Comparison of ENCODE assay signal across 8 mouse cellular contexts in genomic region chr6:47830104-47831078, GRCm38 (mm10). TPM values are rescaled to one million over a fixed set of nuclear protein-coding genes. Genes with fewer than 3 reads are reported as not detected.
DNase-seq lines count a peak whose midpoint lies in the region; ATAC-seq and TF ChIP-seq lines count a peak whose summit lies in the region.

TSS of gene Zfp786 (minus strand) at chr6:47830867.

- peaks cover 2 to 15% of the 10 kb centered on the region in 2 experiments for H3K4me1 ChIP-seq in CH12.LX (ENCODE audit: control insufficient read depth in 1 of 2, insufficient read depth in 2 of 2)
- peaks cover 15% of the 10 kb centered on the region for H3K4me1 ChIP-seq in forebrain, embryonic 13.5 days
- H3K4me1 ChIP-seq in liver, embryonic 16.5 days (ENCODE audit: control insufficient read depth, low read depth, low read length): peaks cover 10% of the 10 kb centered on the region
- peaks cover 4% of the 10 kb centered on the region; the same call in 1 of the 2 replicates for H3K4me1 ChIP-seq in neural tube, embryonic 12.5 days
- no peaks in the 10 kb centered on the region for H3K4me1 ChIP-seq in stomach, postnatal 0 days (replicated peaks; ENCODE audit: control insufficient read depth, insufficient read depth)

- dilution Hi-C loops in CH12.LX (cut with MboI; ENCODE audit: extremely low pct_ligation_motif_present, extremely low pct_unique_long_range_greater_than_20kb, low sequenced_read_pairs): no loop called here

- peak; percentile 93 for ATAC-seq in forebrain, embryonic 13.5 days
- ATAC-seq in liver, embryonic 16.5 days (ENCODE audit: low read depth): peak; percentile 88
- peak; percentile 95 for ATAC-seq in neural tube, embryonic 12.5 days (ENCODE audit: low FRiP score, low read depth)
- peak; percentile 93 for ATAC-seq in stomach, postnatal 0 days (ENCODE audit: low FRiP score, low TSS enrichment)

- in situ Hi-C loops in CH12.LX (cut with MboI; ENCODE audit: low pct_ligation_motif_present, low pct_unique_long_range_greater_than_20kb, low sequenced_read_pairs): no loop called here

- H3K27me3 ChIP-seq in CH12.LX (replicated peaks): peaks cover 4% of the 10 kb centered on the region
- H3K27me3 ChIP-seq in forebrain, embryonic 13.5 days: no peaks in the 10 kb centered on the region
- no peaks in the 10 kb centered on the region for H3K27me3 ChIP-seq in liver, embryonic 16.5 days (ENCODE audit: control insufficient read depth, insufficient read depth, low read depth, low read length)
- no peaks in the 10 kb centered on the region for H3K27me3 ChIP-seq in neural tube, embryonic 12.5 days (replicated peaks)
- H3K27me3 ChIP-seq in stomach, postnatal 0 days (ENCODE audit: control insufficient read depth, insufficient read depth, low read length): no peaks in the 10 kb centered on the region

- peak within 1 kb of the TSS; percentile 53 for H3K9ac ChIP-seq in CH12.LX (ENCODE audit: insufficient read depth, low read depth)
- H3K9ac ChIP-seq in forebrain, embryonic 13.5 days: peak within 1 kb of the TSS; percentile 83
- peak within 1 kb of the TSS; percentile 82 for H3K9ac ChIP-seq in liver, embryonic 16.5 days (ENCODE audit: low read depth, low read length)
- peak within 1 kb of the TSS; percentile 95 for H3K9ac ChIP-seq in neural tube, embryonic 12.5 days
- peak within 1 kb of the TSS; percentile 85 for H3K9ac ChIP-seq in stomach, postnatal 0 days (ENCODE audit: low read length)

- TF ChIP-seq CTCF in CH12.LX (conservative IDR thresholded peaks at IDR 0.05 in 1 of 2, IDR thresholded peaks at IDR 0.05 in 1 of 2; ENCODE audit: low read depth in 2 of 2, low read length in 2 of 2): peak; percentile 58 to 91
- TF ChIP-seq CTCF in stomach, postnatal 0 days (IDR thresholded peaks at IDR 0.05; ENCODE audit: low read depth): peak; percentile 99

- intact Hi-C loops in heart, postnatal 10 days (cut with DNase I): no loop called here

- TF ChIP-seq POLR2A in CH12.LX (IDR thresholded peaks at IDR 0.05; ENCODE audit: low read depth, low read length): peak; percentile 42; the same call in 1 of the 2 replicates

- no peak within 1 kb of the TSS for H3K27ac ChIP-seq in CH12.LX (ENCODE audit: insufficient read depth, low read depth)
- peak within 1 kb of the TSS; percentile 88 for H3K27ac ChIP-seq in forebrain, embryonic 13.5 days
- H3K27ac ChIP-seq in liver, embryonic 16.5 days (ENCODE audit: low read length): peak within 1 kb of the TSS; percentile 50
- peak within 1 kb of the TSS; percentile 87 for H3K27ac ChIP-seq in neural tube, embryonic 12.5 days
- peak within 1 kb of the TSS; percentile 79 for H3K27ac ChIP-seq in stomach, postnatal 0 days (replicated peaks)

- WGBS in forebrain, embryonic 13.5 days: 2% methylated on average over 59 of the region's 64 CpGs
- WGBS in large intestine, adult 2 months: 1% methylated on average over 64 of the region's 64 CpGs
- WGBS in liver, embryonic 16.5 days (ENCODE audit: insufficient replicate concordance): 2% methylated on average over 63 of the region's 64 CpGs
- WGBS in neural tube, embryonic 12.5 days: 2% methylated on average over 64 of the region's 64 CpGs
- WGBS in stomach, postnatal 0 days: 2% methylated on average over 62 of the region's 64 CpGs

- DNase-seq in CH12.LX (ENCODE audit: extremely low read depth): peak; percentile 79
- peak; percentile 83 for DNase-seq in c-Kit-positive CD71-positive TER-119-positive erythroid progenitor cells, embryonic 14.5 days (ENCODE audit: low spot score)
- peak; percentile 93 to 95 for DNase-seq in heart, postnatal 10 days
- DNase-seq in large intestine, adult 2 months (ENCODE audit: low read depth, low spot score): peak; percentile 82
- peak; percentile 95 for DNase-seq in stomach, postnatal 0 days (ENCODE audit: low spot score)

- H3K79me2 ChIP-seq in CH12.LX (replicated peaks; ENCODE audit: control insufficient read depth, extremely low read depth, insufficient read depth, poor library complexity, severe bottlenecking): no peaks in the 10 kb centered on the region

- H3K36me3 ChIP-seq in CH12.LX (replicated peaks in 1 of 2; ENCODE audit: control insufficient read depth in 1 of 2, insufficient read depth in 1 of 2, low read length in 1 of 2): no peaks in the 10 kb centered on the region
- H3K36me3 ChIP-seq in forebrain, embryonic 13.5 days (ENCODE audit: poor library complexity, severe bottlenecking): peaks cover 11% of the 10 kb centered on the region
- H3K36me3 ChIP-seq in liver, embryonic 16.5 days (ENCODE audit: control insufficient read depth, insufficient read depth): no peaks in the 10 kb centered on the region
- H3K36me3 ChIP-seq in neural tube, embryonic 12.5 days: no peaks in the 10 kb centered on the region; the same call in 1 of the 2 replicates
- no peaks in the 10 kb centered on the region for H3K36me3 ChIP-seq in stomach, postnatal 0 days (ENCODE audit: control insufficient read depth, insufficient read depth, low read length)

- peak; percentile 71 for TF ChIP-seq RAD21 in CH12.LX (IDR thresholded peaks at IDR 0.05; ENCODE audit: low read depth, low read length)

- TF ChIP-seq EP300 in CH12.LX (IDR thresholded peaks at IDR 0.05; ENCODE audit: low read length): no peak
- TF ChIP-seq EP300 in stomach, postnatal 0 days (optimal IDR thresholded peaks at IDR 0.05): no peak

- peak within 1 kb of the TSS; percentile 40; the same call in 1 of the 2 replicates for H3K4me2 ChIP-seq in CH12.LX (ENCODE audit: insufficient read depth, low read depth, poor library complexity, severe bottlenecking)
- peak within 1 kb of the TSS; percentile 53 for H3K4me2 ChIP-seq in forebrain, embryonic 13.5 days
- peak within 1 kb of the TSS; percentile 89 for H3K4me2 ChIP-seq in liver, embryonic 16.5 days (ENCODE audit: low read depth, low read length)
- H3K4me2 ChIP-seq in neural tube, embryonic 12.5 days (replicated peaks): peak within 1 kb of the TSS; percentile 61
- H3K4me2 ChIP-seq in stomach, postnatal 0 days (replicated peaks; ENCODE audit: low read depth): peak within 1 kb of the TSS; percentile 67

- no peaks in the 10 kb centered on the region for H3K9me3 ChIP-seq in CH12.LX (replicated peaks; ENCODE audit: low read length)
- no peaks in the 10 kb centered on the region for H3K9me3 ChIP-seq in forebrain, embryonic 13.5 days (replicated peaks)
- no peaks in the 10 kb centered on the region for H3K9me3 ChIP-seq in liver, embryonic 16.5 days (replicated peaks; ENCODE audit: control insufficient read depth, low read length)
- H3K9me3 ChIP-seq in neural tube, embryonic 12.5 days: no peaks in the 10 kb centered on the region
- no peaks in the 10 kb centered on the region for H3K9me3 ChIP-seq in stomach, postnatal 0 days (ENCODE audit: control insufficient read depth, low read length)

- peak within 1 kb of the TSS; percentile 57 to 81 (median 78) for H3K4me3 ChIP-seq in CH12.LX (replicated peaks in 1 of 3; ENCODE audit: low read depth in 2 of 3, low read length in 2 of 3, poor library complexity in 1 of 3)
- H3K4me3 ChIP-seq in forebrain, embryonic 13.5 days: peak within 1 kb of the TSS; percentile 68
- H3K4me3 ChIP-seq in liver, embryonic 16.5 days (ENCODE audit: low read depth, low read length): peak within 1 kb of the TSS; percentile 86
- peak within 1 kb of the TSS; percentile 91 for H3K4me3 ChIP-seq in neural tube, embryonic 12.5 days
- peak within 1 kb of the TSS; percentile 90 for H3K4me3 ChIP-seq in stomach, postnatal 0 days (ENCODE audit: low read depth, low read length)

TF ChIP-seq in CH12.LX, 34 proteins besides CTCF, POLR2A, EP300 and RAD21 (continues in another document):
- TF ChIP-seq NELFE (IDR thresholded peaks at IDR 0.05; ENCODE audit: low read depth, low read length) (peak; percentile 50; the same call in 1 of the 2 replicates), USF2 (conservative IDR thresholded peaks at IDR 0.05; ENCODE audit: low read depth, low read length) (no peak), ZC3H11A (IDR thresholded peaks at IDR 0.05; ENCODE audit: low read depth, low read length) (no peak), SMC3 (IDR thresholded peaks at IDR 0.05; ENCODE audit: low read depth, low read length) (peak; percentile 63), NRF1 (IDR thresholded peaks at IDR 0.05; ENCODE audit: low read depth, low read length) (peak; percentile 78), TCF12 (IDR thresholded peaks at IDR 0.05; ENCODE audit: low read depth, low read length) (peak; percentile 54; the same call in 1 of the 2 replicates), MAFK (IDR thresholded peaks at IDR 0.05; ENCODE audit: insufficient replicate concordance, low read length) (no peak), POLR2AphosphoS2 (IDR thresholded peaks at IDR 0.05; ENCODE audit: low read depth, low read length) (no peak), MYC (IDR thresholded peaks at IDR 0.05; ENCODE audit: low read depth, low read length) (0 out of 2 replicates have a peak, but pooled peaks have one; percentile 68), ELF1 (IDR thresholded peaks at IDR 0.05; ENCODE audit: low read depth, low read length) (0 out of 2 replicates have a peak, but pooled peaks have one; percentile 43), GABPA (IDR thresholded peaks at IDR 0.05; ENCODE audit: insufficient replicate concordance, low read depth, low read length) (no peak), JUND (conservative IDR thresholded peaks at IDR 0.05; ENCODE audit: low read depth, low read length) (no peak), MAZ (IDR thresholded peaks at IDR 0.05; ENCODE audit: low read depth, low read length) (no peak), BHLHE40 (IDR thresholded peaks at IDR 0.05; ENCODE audit: low read depth, low read length) (no peak; the same call in 1 of the 2 replicates), ZMIZ1 (IDR thresholded peaks at IDR 0.05; ENCODE audit: low read depth, low read length) (no peak; the same call in 1 of the 2 replicates), UBTF (IDR thresholded peaks at IDR 0.05; ENCODE audit: low read depth, low read length) (no peak), CHD2 (IDR thresholded peaks at IDR 0.05; ENCODE audit: low read length) (no peak), SIN3A (IDR thresholded peaks at IDR 0.05; ENCODE audit: low read length) (no peak), IRF4 (IDR thresholded peaks at IDR 0.05; ENCODE audit: low read depth, low read length) (peak; percentile 35; the same call in 1 of the 2 replicates), E2F4 (IDR thresholded peaks at IDR 0.05; ENCODE audit: insufficient replicate concordance, low read depth, low read length) (no peak)

RNA-seq across cellular contexts. Expression of gene Zfp786, which starts in this region (rescaled TPM):
- total RNA-seq in CH12.LX (2012; rRNA removed): 0.55 and 0.89 TPM in 2 replicates
- total RNA-seq in CH12.LX (2014; rRNA removed): 0.30 and 0.36 TPM in 2 replicates
- 0.20 and 0.40 TPM in 2 replicates for polyA plus RNA-seq in CH12.LX (2012; ENCODE audit: insufficient read length, low read depth)
- polyA plus RNA-seq in forebrain, embryonic 13.5 days (2015; fragmentation: Nextera tagmentation; extraction: Ambion mirVana): 13.5 and 13.9 TPM in 2 replicates
- under 1 TPM; 0.55 to 0.99 TPM for total RNA-seq in heart, postnatal 10 days (2021)
- polyA plus RNA-seq in large intestine, adult 2 months (2012; rRNA removed): 0.22 and 0.30 TPM in 2 replicates
- polyA plus RNA-seq in liver, embryonic 16.5 days (2015; fragmentation: Nextera tagmentation; extraction: Ambion mirVana): 0.37 and 0.40 TPM in 2 replicates
- 12.8 and 14.8 TPM in 2 replicates for polyA plus RNA-seq in neural tube, embryonic 12.5 days (2016; fragmentation: Nextera tagmentation; extraction: Ambion mirVana)
- 1.0 and 1.1 TPM in 2 replicates for polyA plus RNA-seq in stomach, postnatal 0 days (2015; fragmentation: Nextera tagmentation; extraction: Ambion mirVana)

Comparison
In these comparisons a context has a peak if more than half of its experiments do, and no peak if none do; other contexts are left out.
1. Peak in DNase-seq, H3K4me3 ChIP-seq, H3K9ac ChIP-seq and H3K4me2 ChIP-seq in CH12.LX; RNA of the gene not detected or under 1 TPM.
2. Peak in DNase-seq in heart, postnatal 10 days; RNA of the gene not detected or under 1 TPM.
3. Peak in DNase-seq in large intestine, adult 2 months; RNA of the gene not detected or under 1 TPM.
4. Peak in ATAC-seq, H3K4me3 ChIP-seq, H3K27ac ChIP-seq, H3K9ac ChIP-seq and H3K4me2 ChIP-seq in liver, embryonic 16.5 days; RNA of the gene not detected or under 1 TPM.